Comparison of ENCODE assay signal across 18 mouse cellular contexts in genomic region chr13:58350606-58351005, GRCm38 (mm10).
"Had no signal": no experiment of that assay in that cellular context is flagged by ENCODE, and none has a peak within 500 bp of the region (broad histone marks: within the 10 kb centered on the region; RNA-seq: fewer than 3 reads in every experiment).

No protein-coding gene starts in this region.

- H3K27me3 ChIP-seq: limb, embryonic 12.5 days; lung, embryonic 15.5 days; midbrain, embryonic 12.5 days; neural tube, embryonic 13.5 days had no signal

- ATAC-seq: midbrain, embryonic 16.5 days had no signal

- H3K9me3 ChIP-seq: limb, embryonic 12.5 days; lung, embryonic 15.5 days; midbrain, embryonic 12.5 days; neural tube, embryonic 13.5 days had no signal

- H3K4me3 ChIP-seq: limb, embryonic 12.5 days; lung, embryonic 15.5 days; megakaryocyte, embryonic 14.5 days; midbrain, embryonic 12.5 days; neural tube, embryonic 13.5 days had no signal

- DNase-seq: kidney, adult 9 months; kidney, postnatal 36 days; layer of hippocampus, adult 9-11 months; layer of hippocampus, postnatal 36 days; lung, postnatal 14 days; right cerebral cortex, adult 18-20 months; right cerebral cortex, postnatal 25 days; thymus, adult 18-20 months; thymus, postnatal 14 days had no signal

- H3K9ac ChIP-seq: limb, embryonic 12.5 days; lung, embryonic 15.5 days; midbrain, embryonic 12.5 days; neural tube, embryonic 13.5 days had no signal

- H3K4me1 ChIP-seq: limb, embryonic 12.5 days; lung, embryonic 15.5 days; megakaryocyte, embryonic 14.5 days; midbrain, embryonic 12.5 days; neural tube, embryonic 13.5 days had no signal

- H3K36me3 ChIP-seq: limb, embryonic 12.5 days; lung, embryonic 15.5 days; midbrain, embryonic 12.5 days; neural tube, embryonic 13.5 days had no signal

- H3K4me2 ChIP-seq: limb, embryonic 12.5 days; liver, embryonic 11.5 days; lung, embryonic 15.5 days; midbrain, embryonic 12.5 days; neural tube, embryonic 13.5 days had no signal

- H3K27ac ChIP-seq: kidney, postnatal 0 days; limb, embryonic 12.5 days; lung, embryonic 15.5 days; macrophage; midbrain, embryonic 12.5 days; neural tube, embryonic 13.5 days had no signal
